Mouse (Mus musculus) cerebellum, postnatal 36 days (tissue): Measurements from ENCODE around the gene Zp3.

Source experiments
- DNase-seq, 2 experiments: peaks; one replicate each; pipeline ENCODE4 v3.0.0; 2021 to 2022; ENCODE audit warnings: mixed read lengths in 2 of 2

Gene Zp3

DNA sequence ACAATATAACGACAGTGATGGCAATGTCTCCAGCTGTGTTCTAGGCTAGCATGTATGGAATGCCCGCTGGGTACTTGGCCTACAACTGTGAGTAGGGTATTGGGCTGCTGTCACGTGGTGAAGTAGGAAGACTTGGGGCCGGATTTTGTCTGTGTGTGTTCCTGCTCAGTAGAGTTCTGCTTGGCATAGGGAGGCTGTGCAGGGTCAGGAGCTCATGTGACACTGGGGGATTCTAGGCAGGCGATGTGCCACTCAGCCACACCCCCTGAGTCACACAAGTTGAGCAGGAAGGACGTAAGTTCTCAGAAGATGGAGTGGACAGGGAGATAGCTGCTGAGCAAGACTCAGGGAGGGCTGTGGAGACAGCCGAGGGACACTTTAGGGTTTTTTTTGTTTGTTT is 27.8 kb downstream of the Zp3 start:
- no peak for DNase-seq

DNA sequence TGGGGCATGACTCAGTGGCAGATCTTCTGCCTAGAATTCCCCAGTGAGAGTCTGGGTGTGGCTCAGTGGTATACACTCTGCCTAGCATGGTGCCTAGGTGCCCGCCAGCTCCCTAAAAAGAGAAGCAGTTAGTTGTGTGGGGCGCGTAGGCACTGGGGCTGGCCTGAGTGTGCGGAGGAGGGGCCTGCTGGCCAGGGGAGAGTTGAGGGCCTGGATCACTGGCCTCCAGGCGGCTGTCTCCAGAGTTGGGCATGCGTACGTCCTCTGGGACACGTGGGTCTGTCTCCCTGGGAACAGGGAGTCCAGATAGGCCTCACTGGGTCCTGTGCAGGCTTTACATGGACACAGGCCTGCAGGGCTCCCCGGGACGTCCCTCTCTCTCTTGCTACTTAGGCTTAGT is 35.0 kb downstream of the Zp3 start:
- no peak for DNase-seq

DNA sequence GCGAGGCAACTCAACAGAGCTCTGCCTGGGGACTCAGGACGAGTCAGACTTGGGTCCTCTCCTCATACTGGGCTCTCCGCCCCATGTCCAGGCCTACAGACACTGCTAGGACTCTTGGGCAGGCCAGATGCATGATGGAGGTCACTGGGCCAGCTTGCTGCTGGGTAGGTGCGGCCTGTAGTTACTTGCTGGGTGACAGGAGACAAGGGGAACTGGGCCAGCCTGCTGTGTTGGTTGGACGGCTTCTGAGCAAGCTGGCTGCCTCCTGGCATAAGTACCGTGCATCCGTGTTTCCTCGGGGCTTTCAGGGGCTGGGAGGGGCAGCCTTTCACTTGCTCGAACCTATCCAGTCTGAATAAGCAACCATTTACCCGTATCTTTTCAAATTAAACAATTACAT is 35.7 kb downstream of the Zp3 start:
- DNase-seq: no peak

- peak in 1 of 2 experiments; percentile 18 for DNase-seq
Observed at GRCm38 (mm10) chr5:136016014-136016876, 36.3 kb downstream of the Zp3 start.

DNA sequence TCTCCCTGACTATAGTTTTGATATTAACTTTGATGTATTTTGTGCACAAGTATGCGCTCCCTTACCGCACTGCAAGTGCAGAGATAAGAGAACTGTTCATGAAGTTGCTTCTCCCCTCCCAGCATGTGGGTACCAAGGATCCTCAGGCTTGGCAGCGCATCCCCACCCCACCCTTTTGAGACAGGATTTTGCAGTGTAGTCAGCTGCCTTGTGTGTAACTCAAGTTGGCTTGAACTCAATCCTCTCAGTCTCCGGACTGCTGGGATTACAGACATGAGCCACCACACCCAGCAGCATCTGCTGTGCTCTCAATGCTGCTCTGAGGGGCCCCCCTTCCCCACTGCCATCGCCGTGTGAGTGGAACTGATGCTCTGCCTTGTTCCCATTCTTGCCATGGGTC is 37.4 kb downstream of the Zp3 start:
- no peak for DNase-seq

DNA sequence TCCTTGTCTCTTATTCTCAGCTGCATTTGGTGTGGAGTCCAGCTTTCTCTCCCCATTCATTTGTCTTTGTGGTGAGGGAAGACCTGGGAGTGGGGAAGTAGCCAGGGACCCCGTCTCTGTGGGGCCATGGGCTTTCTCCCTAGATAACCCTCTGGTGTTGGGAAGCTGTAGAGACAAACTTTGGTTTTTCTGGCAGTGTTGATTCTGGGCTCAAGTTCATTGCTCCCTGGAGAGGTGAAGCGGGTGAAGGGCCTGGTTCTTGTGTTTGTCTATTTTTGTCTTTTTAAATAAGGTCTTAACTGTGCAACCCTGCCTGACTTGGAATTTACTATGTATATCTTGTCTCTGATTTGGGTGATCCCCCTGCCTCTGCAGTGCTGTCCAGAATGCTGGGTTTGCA is 38.8 kb downstream of the Zp3 start:
- DNase-seq: no peak

- DNase-seq: no peak
Observed at GRCm38 (mm10) chr5:136019907-136020306, 40.0 kb downstream of the Zp3 start.

DNA sequence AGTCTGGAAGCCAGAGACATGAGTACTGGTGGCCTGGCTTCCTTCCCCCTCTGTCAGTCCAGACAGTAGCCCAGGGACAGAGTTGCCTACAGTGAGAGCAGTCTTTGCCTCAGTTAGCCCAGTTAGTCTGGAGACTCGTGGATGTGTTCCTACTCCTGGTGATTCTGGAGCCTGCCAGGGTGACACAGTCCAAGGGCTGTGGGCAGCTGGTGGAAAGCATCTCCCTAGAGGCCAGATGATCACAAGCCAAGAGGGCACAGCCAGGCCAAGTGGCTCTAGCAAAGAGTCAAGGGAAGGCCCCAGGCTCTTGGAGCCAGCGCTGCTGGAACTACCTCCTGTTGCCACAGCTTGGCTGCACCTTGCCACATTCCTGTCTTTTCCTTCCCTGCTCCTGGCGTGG is 45.8 kb downstream of the Zp3 start:
- DNase-seq: peak; percentile 25 to 27

DNA sequence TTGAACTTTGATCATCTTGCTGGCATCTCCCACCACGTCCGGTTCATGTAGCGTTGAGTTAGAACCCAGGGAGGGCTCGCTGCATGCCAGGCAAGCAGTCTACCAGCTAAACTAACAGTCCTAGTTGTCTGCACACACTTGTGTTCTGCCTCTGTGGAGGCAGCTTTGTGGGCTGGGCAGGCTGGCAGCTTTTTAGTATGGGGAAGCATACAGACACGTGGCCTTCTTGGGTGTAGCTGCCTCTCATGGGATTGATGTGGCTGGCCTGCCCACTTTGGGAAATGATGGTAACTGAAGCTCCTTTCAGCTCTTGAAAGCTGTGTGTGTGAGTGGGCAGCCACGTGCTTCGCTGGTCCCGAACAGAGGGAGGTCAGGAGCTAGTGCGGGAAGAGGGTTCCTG is 47.0 kb downstream of the Zp3 start:
- DNase-seq: no peak

GRCm38 (mm10) chr5:136027612-136028311 is 47.9 kb downstream of the Zp3 start:
- DNase-seq: no peak

DNA sequence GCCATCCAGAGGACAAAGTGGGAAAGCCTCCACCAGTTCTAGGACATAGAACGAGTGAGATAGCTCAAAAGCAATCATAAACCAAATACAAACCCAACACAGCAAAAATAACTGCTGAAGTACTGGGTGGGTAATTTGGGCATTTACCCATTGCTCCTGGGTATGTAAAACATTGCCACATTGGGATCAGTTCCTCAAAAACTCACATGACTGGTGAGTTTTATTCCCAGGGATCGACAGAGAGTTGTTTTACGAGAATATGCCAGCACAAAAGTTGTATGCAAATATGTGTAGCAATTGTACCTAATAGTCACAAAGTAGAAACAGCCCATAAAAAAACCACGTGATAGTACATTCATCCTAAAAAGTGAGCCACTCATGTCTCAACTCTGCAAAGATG is 55.0 kb downstream of the Zp3 start:
- no peak for DNase-seq

DNA sequence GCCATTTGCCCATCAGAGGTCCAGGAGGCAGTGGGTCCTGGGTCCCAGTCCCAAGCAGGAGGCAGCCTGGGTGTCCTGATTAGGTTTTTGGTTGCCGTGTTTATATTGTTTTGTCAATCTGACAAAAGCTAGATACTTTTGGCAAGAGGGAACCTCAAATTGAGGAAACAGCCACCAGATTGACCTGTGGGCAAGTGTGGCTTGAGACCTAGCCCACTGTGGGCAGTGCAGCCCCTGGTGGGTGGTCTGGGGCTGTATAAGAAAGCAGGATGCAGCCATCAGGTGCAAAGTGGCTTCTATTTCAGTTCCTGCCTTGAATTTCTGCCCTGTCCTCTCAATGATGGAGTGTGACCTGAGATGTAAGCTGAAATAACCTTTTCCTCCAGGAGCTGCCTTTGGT is 55.4 kb downstream of the Zp3 start:
- no peak for DNase-seq

DNA sequence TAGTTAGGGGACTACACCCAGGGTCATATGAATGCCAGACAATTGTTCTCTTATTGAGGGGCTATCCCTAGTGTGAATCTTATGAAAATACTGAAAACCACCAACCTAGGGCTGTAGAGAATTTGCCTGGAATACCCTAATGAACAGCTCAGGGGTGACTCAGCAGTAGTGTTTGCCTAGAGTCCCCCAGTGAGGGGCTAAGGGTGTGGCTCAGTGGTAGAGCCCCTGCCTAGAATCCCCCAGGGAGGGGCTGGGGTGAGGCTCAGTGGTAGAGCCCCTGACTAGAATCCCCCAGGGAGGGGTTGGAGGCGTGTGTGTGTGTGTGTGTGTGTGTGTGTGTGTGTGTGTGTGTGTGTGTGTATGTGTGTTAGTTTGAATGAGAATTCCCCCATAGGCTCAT is 56.8 kb downstream of the Zp3 start:
- DNase-seq: no peak
